Mouse (Mus musculus) layer of hippocampus, adult 9-10 months (tissue): ENCODE measurements at regions not wholly inside any gene's neighbourhood (a gene's known extent, or its start where the extent isn't known, plus 50 kb on each side); places are given as distances from the start of the nearest gene placed in this dataset.
A peak's percentile ranks its signal among the peaks of the same experiment; 100 is the strongest.

Experiments
- DNase-seq: peaks from one replicate; pipeline ENCODE4 v3.0.0; 2022; ENCODE audit warnings: low spot score

DNA sequence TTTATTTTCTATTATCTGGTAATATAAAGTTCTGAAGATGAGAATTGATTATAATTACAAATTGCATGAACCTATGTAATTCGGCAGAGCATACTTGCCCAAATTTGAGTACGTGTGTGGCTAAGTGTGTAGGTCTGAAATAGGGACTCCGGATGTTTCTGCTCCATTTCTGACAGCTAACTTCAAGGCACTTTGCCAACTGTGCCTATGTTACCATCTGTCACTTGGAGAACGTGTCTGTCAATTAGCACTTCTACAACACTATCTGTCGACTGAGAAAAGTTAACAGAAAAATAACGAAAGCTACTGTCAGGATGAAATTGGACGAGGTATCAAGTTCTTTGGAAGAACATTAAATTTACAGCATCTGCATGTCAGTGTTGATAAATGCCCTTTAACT, 702.0 kb upstream of the Lrfn5 start:
- DNase-seq = peak; percentile 60
